10 mouse cellular contexts compared by ENCODE assay signal in genomic region chr15:99076011-99076410, GRCm38 (mm10). TPM values are rescaled to one million over a fixed set of nuclear protein-coding genes. Genes with fewer than 3 reads are reported as not detected.
DNase-seq lines count a peak whose midpoint lies in the region; ATAC-seq and TF ChIP-seq lines count a peak whose summit lies in the region.
"Not testable (repeated sequence)": the region's sequence is repeated elsewhere in the genome, so short reads cannot be mapped to it uniquely, and the experiment has no call there.
"Had no signal": no experiment of that assay in that cellular context is flagged by ENCODE, and none has a peak within 500 bp of the region (broad histone marks: within the 10 kb centered on the region; RNA-seq: fewer than 3 reads in every experiment).

No protein-coding gene starts in this region.

- DNase-seq in forebrain, embryonic 14.5 days (ENCODE audit: low spot score); limb, embryonic 14.5 days (ENCODE audit: low spot score); neural tube, embryonic 11.5 days (ENCODE audit: low spot score): not testable (repeated sequence)

- TF ChIP-seq POLR2A in limb, embryonic 14.5 days (IDR thresholded peaks at IDR 0.05; ENCODE audit: borderline replicate concordance, extremely low read depth, insufficient read depth, insufficient read length), result not testable (repeated sequence)

- H3K27ac ChIP-seq in embryonic facial prominence, embryonic 12.5 days; forebrain, embryonic 14.5 days (ENCODE audit: low read depth, low read length); heart, embryonic 16.5 days (ENCODE audit: low read length); intestine, embryonic 16.5 days (ENCODE audit: low read length); limb, embryonic 14.5 days (replicated peaks; ENCODE audit: low read depth, low read length); lung, embryonic 15.5 days; neural tube, embryonic 11.5 days (ENCODE audit: low read depth, low read length): not testable (repeated sequence)

- peak overlapping the region; percentile 73 for H3K4me2 ChIP-seq in embryonic facial prominence, embryonic 12.5 days (replicated peaks)
- peak overlapping the region; percentile 92 for H3K4me2 ChIP-seq in forebrain, embryonic 14.5 days (ENCODE audit: low read length)
- H3K4me2 ChIP-seq in heart, embryonic 16.5 days (ENCODE audit: low read depth, low read length), result peak overlapping the region; percentile 96
- H3K4me2 ChIP-seq in intestine, embryonic 16.5 days (ENCODE audit: low read depth, low read length), result peak overlapping the region; percentile 85
- peak overlapping the region; percentile 85 for H3K4me2 ChIP-seq in limb, embryonic 14.5 days (replicated peaks; ENCODE audit: low read depth, low read length, severe bottlenecking)
- H3K4me2 ChIP-seq in lung, embryonic 15.5 days, result peak overlapping the region; percentile 82
- peak overlapping the region; percentile 75 for H3K4me2 ChIP-seq in neural tube, embryonic 11.5 days (ENCODE audit: low read depth)

- H3ac ChIP-seq in C2C12 (ENCODE audit: control insufficient read depth, insufficient read length, low read depth), result peak overlapping the region; percentile 82

- not testable (repeated sequence) for TF ChIP-seq CTCF in C2C12 (IDR thresholded peaks at IDR 0.05; ENCODE audit: control insufficient read depth, insufficient read depth, insufficient read length)

- H3K36me3 ChIP-seq in C2C12 (ENCODE audit: control insufficient read depth, insufficient read depth), result peaks cover 46% of the 10 kb centered on the region
- H3K36me3 ChIP-seq in embryonic facial prominence, embryonic 12.5 days, result peaks cover 34% of the 10 kb centered on the region
- H3K36me3 ChIP-seq in forebrain, embryonic 14.5 days (ENCODE audit: control insufficient read depth, insufficient read depth, low read length), result peaks cover 19% of the 10 kb centered on the region
- H3K36me3 ChIP-seq in heart, embryonic 16.5 days (ENCODE audit: control insufficient read depth, insufficient read depth), result peaks cover 14% of the 10 kb centered on the region
- peaks cover 12% of the 10 kb centered on the region for H3K36me3 ChIP-seq in intestine, embryonic 16.5 days (ENCODE audit: control insufficient read depth, insufficient read depth, low read length)
- H3K36me3 ChIP-seq in limb, embryonic 14.5 days (ENCODE audit: control insufficient read depth, insufficient read depth, low read length), result peaks cover 21% of the 10 kb centered on the region
- H3K36me3 ChIP-seq in lung, embryonic 15.5 days, result peaks cover 33% of the 10 kb centered on the region
- H3K36me3 ChIP-seq in neural tube, embryonic 11.5 days (ENCODE audit: control insufficient read depth, insufficient read depth, low read length), result not testable (repeated sequence)

- not testable (repeated sequence) for H3K9me3 ChIP-seq in embryonic facial prominence, embryonic 12.5 days; forebrain, embryonic 14.5 days (replicated peaks; ENCODE audit: control insufficient read depth, low read length); heart, embryonic 16.5 days (replicated peaks; ENCODE audit: control insufficient read depth, low read length); intestine, embryonic 16.5 days (ENCODE audit: control insufficient read depth, low read length); limb, embryonic 14.5 days (ENCODE audit: control insufficient read depth, low read length); lung, embryonic 15.5 days; neural tube, embryonic 11.5 days (ENCODE audit: control insufficient read depth, low read length)

- H3K27me3 ChIP-seq in C2C12 (ENCODE audit: control insufficient read depth, insufficient read depth, insufficient read length); embryonic facial prominence, embryonic 12.5 days; forebrain, embryonic 14.5 days (replicated peaks; ENCODE audit: control insufficient read depth, insufficient read depth, low read length); heart, embryonic 16.5 days (ENCODE audit: control insufficient read depth, insufficient read depth, low read length); intestine, embryonic 16.5 days (replicated peaks; ENCODE audit: control insufficient read depth, insufficient read depth, low read length); limb, embryonic 14.5 days (ENCODE audit: control insufficient read depth, insufficient read depth, low read length); lung, embryonic 15.5 days; neural tube, embryonic 11.5 days (ENCODE audit: control insufficient read depth, insufficient read depth, low read length): not testable (repeated sequence)

- not testable (repeated sequence) for ATAC-seq in embryonic facial prominence, embryonic 12.5 days (ENCODE audit: insufficient number of reproducible peaks, insufficient read depth, low FRiP score, low TSS enrichment); forebrain, embryonic 14.5 days; heart, embryonic 16.5 days (replicated peaks; ENCODE audit: extremely low read depth, insufficient read depth, low FRiP score); intestine, embryonic 16.5 days; limb, embryonic 14.5 days (ENCODE audit: low FRiP score, low read depth); lung, embryonic 15.5 days (ENCODE audit: borderline replicate concordance, extremely low read depth, low FRiP score, low TSS enrichment); neural tube, embryonic 11.5 days (ENCODE audit: insufficient read depth, low FRiP score, low TSS enrichment)

- H3K79me2 ChIP-seq in C2C12 (ENCODE audit: control insufficient read depth, insufficient read depth), result peaks cover 42% of the 10 kb centered on the region

- 95% methylated on average over 3 of the region's 3 CpGs for WGBS in embryonic facial prominence, embryonic 12.5 days
- 94% methylated on average over 3 of the region's 3 CpGs for WGBS in forebrain, embryonic 14.5 days
- 96% methylated on average over 3 of the region's 3 CpGs for WGBS in heart, embryonic 16.5 days
- WGBS in intestine, embryonic 16.5 days, result 97% methylated on average over 3 of the region's 3 CpGs
- 99% methylated on average over 3 of the region's 3 CpGs for WGBS in limb, embryonic 14.5 days
- WGBS in lung, embryonic 15.5 days, result 93% methylated on average over 3 of the region's 3 CpGs
- WGBS in neural tube, embryonic 11.5 days, result 98% methylated on average over 3 of the region's 3 CpGs

- H3K4me3 ChIP-seq in C2C12 (ENCODE audit: insufficient read depth, poor library complexity, severe bottlenecking), result peak overlapping the region; percentile 76
- peak overlapping the region; percentile 59; the same call in 1 of the 2 replicates for H3K4me3 ChIP-seq in embryonic facial prominence, embryonic 12.5 days
- peak overlapping the region; percentile 48; the same call in 1 of the 2 replicates for H3K4me3 ChIP-seq in forebrain, embryonic 14.5 days (ENCODE audit: low read depth, low read length)
- H3K4me3 ChIP-seq in heart, embryonic 16.5 days (ENCODE audit: low read length), result peak overlapping the region; percentile 66
- H3K4me3 ChIP-seq in intestine, embryonic 16.5 days (ENCODE audit: low read length), result peak overlapping the region; percentile 79; the same call in 1 of the 2 replicates
- not testable (repeated sequence) for H3K4me3 ChIP-seq in limb, embryonic 14.5 days (replicated peaks; ENCODE audit: low read length); neural tube, embryonic 11.5 days (ENCODE audit: low read depth, low read length)
- peak overlapping the region; percentile 61 for H3K4me3 ChIP-seq in lung, embryonic 15.5 days

- H3K4me1 ChIP-seq in embryonic facial prominence, embryonic 12.5 days, result peaks cover 28% of the 10 kb centered on the region
- H3K4me1 ChIP-seq in forebrain, embryonic 14.5 days (ENCODE audit: control insufficient read depth, insufficient read depth, low read length), result peaks cover 13% of the 10 kb centered on the region
- H3K4me1 ChIP-seq in heart, embryonic 16.5 days (ENCODE audit: control insufficient read depth, insufficient read depth, low read length), result peaks cover 20% of the 10 kb centered on the region
- peaks cover 22% of the 10 kb centered on the region for H3K4me1 ChIP-seq in intestine, embryonic 16.5 days (ENCODE audit: control insufficient read depth, insufficient read depth, low read length)
- peaks cover 13% of the 10 kb centered on the region for H3K4me1 ChIP-seq in limb, embryonic 14.5 days (ENCODE audit: control insufficient read depth, insufficient read depth, low read length)
- H3K4me1 ChIP-seq in lung, embryonic 15.5 days, result peaks cover 27% of the 10 kb centered on the region
- H3K4me1 ChIP-seq in neural tube, embryonic 11.5 days (ENCODE audit: control insufficient read depth, insufficient read depth, low read length), result peaks cover 11% of the 10 kb centered on the region

- peaks cover 20% of the 10 kb centered on the region for H3K79me3 ChIP-seq in C2C12 (ENCODE audit: low read depth)

- 0 out of 2 replicates have a peak overlapping the region, but pooled peaks have one; percentile 70 for H3K9ac ChIP-seq in embryonic facial prominence, embryonic 12.5 days
- not testable (repeated sequence) for H3K9ac ChIP-seq in forebrain, embryonic 14.5 days (ENCODE audit: low read length); heart, embryonic 16.5 days (ENCODE audit: low read length); lung, embryonic 15.5 days; neural tube, embryonic 11.5 days (ENCODE audit: low read length)
- H3K9ac ChIP-seq in intestine, embryonic 16.5 days (ENCODE audit: low read depth, low read length), result peak overlapping the region; percentile 76; the same call in 1 of the 2 replicates
- 0 out of 2 replicates have a peak overlapping the region, but pooled peaks have one; percentile 70 for H3K9ac ChIP-seq in limb, embryonic 14.5 days (ENCODE audit: low read depth, low read length, severe bottlenecking)

RNA-seq across cellular contexts. Expression of gene Troap, which starts 1.6 kb away (rescaled TPM):
- 49.0 TPM for polyA plus RNA-seq in C2C12 (2012; fragmentation: generic; extraction: Trizol)
- 38.5 and 39.0 TPM in 2 replicates for polyA plus RNA-seq in embryonic facial prominence, embryonic 12.5 days (2016; fragmentation: Nextera tagmentation; extraction: Ambion mirVana)
- polyA plus RNA-seq in forebrain, embryonic 14.5 days (2014; fragmentation: Nextera tagmentation; extraction: Ambion mirVana), result 11.0 and 13.6 TPM in 2 replicates
- polyA plus RNA-seq in heart, embryonic 16.5 days (2015; fragmentation: Nextera tagmentation; extraction: Ambion mirVana), result 27.8 and 29.4 TPM in 2 replicates
- polyA plus RNA-seq in intestine, embryonic 16.5 days (2015; fragmentation: Nextera tagmentation; extraction: Ambion mirVana), result 20.2 and 25.4 TPM in 2 replicates
- 41.5 and 51.3 TPM in 2 replicates for polyA plus RNA-seq in limb, embryonic 14.5 days (2012; rRNA removed)
- polyA plus RNA-seq in limb, embryonic 14.5 days (2014; fragmentation: Nextera tagmentation; extraction: Ambion mirVana), result 20.3 and 22.1 TPM in 2 replicates
- polyA plus RNA-seq in lung, embryonic 15.5 days (2015; fragmentation: Nextera tagmentation; extraction: Ambion mirVana), result 35.4 and 41.9 TPM in 2 replicates
- polyA plus RNA-seq in neural tube, embryonic 11.5 days (2014; fragmentation: Nextera tagmentation; extraction: Ambion mirVana), result 23.3 and 25.9 TPM in 2 replicates

RNA-seq across cellular contexts. Expression of gene C1ql4, which starts 11.6 kb away (rescaled TPM):
- 0.07 TPM for polyA plus RNA-seq in C2C12 (2012; fragmentation: generic; extraction: Trizol)
- polyA plus RNA-seq in embryonic facial prominence, embryonic 12.5 days (2016; fragmentation: Nextera tagmentation; extraction: Ambion mirVana), result 0.42 and 0.46 TPM in 2 replicates
- polyA plus RNA-seq in forebrain, embryonic 14.5 days (2014; fragmentation: Nextera tagmentation; extraction: Ambion mirVana), result not detected in 2 replicates
- polyA plus RNA-seq in heart, embryonic 16.5 days (2015; fragmentation: Nextera tagmentation; extraction: Ambion mirVana), result 0.12 and 0.16 TPM in 2 replicates
- polyA plus RNA-seq in intestine, embryonic 16.5 days (2015; fragmentation: Nextera tagmentation; extraction: Ambion mirVana), result 0.09 and 0.17 TPM in 2 replicates
- polyA plus RNA-seq in limb, embryonic 14.5 days (2012; rRNA removed), result 0.13 TPM in 1 of 2 replicates, not detected in the other
- not detected in 2 replicates for polyA plus RNA-seq in limb, embryonic 14.5 days (2014; fragmentation: Nextera tagmentation; extraction: Ambion mirVana)
- not detected in 2 replicates for polyA plus RNA-seq in lung, embryonic 15.5 days (2015; fragmentation: Nextera tagmentation; extraction: Ambion mirVana)
- polyA plus RNA-seq in neural tube, embryonic 11.5 days (2014; fragmentation: Nextera tagmentation; extraction: Ambion mirVana), result 3.0 and 3.2 TPM in 2 replicates
- polyA plus RNA-seq: adrenal gland, adult 2 months; cortical plate, adult 2 months had no signal

RNA-seq across cellular contexts. Expression of gene Dnajc22, which starts 17.0 kb away (rescaled TPM):
- 0.74 TPM for polyA plus RNA-seq in C2C12 (2012; fragmentation: generic; extraction: Trizol)
- polyA plus RNA-seq in embryonic facial prominence, embryonic 12.5 days (2016; fragmentation: Nextera tagmentation; extraction: Ambion mirVana), result 0.70 and 0.75 TPM in 2 replicates
- polyA plus RNA-seq in forebrain, embryonic 14.5 days (2014; fragmentation: Nextera tagmentation; extraction: Ambion mirVana), result 0.14 and 0.36 TPM in 2 replicates
- polyA plus RNA-seq in heart, embryonic 16.5 days (2015; fragmentation: Nextera tagmentation; extraction: Ambion mirVana), result 0.43 and 0.52 TPM in 2 replicates
- 45.0 and 45.4 TPM in 2 replicates for polyA plus RNA-seq in intestine, embryonic 16.5 days (2015; fragmentation: Nextera tagmentation; extraction: Ambion mirVana)
- polyA plus RNA-seq in limb, embryonic 14.5 days (2012; rRNA removed), result 0.87 and 1.7 TPM in 2 replicates
- polyA plus RNA-seq in limb, embryonic 14.5 days (2014; fragmentation: Nextera tagmentation; extraction: Ambion mirVana), result 0.11 and 0.37 TPM in 2 replicates
- polyA plus RNA-seq in lung, embryonic 15.5 days (2015; fragmentation: Nextera tagmentation; extraction: Ambion mirVana), result 1.7 and 1.9 TPM in 2 replicates
- 0.19 and 0.41 TPM in 2 replicates for polyA plus RNA-seq in neural tube, embryonic 11.5 days (2014; fragmentation: Nextera tagmentation; extraction: Ambion mirVana)

RNA-seq across cellular contexts. Expression of gene Prph, which starts 21.0 kb away (rescaled TPM):
- 1.3 TPM for polyA plus RNA-seq in C2C12 (2012; fragmentation: generic; extraction: Trizol)
- 35.6 and 50.9 TPM in 2 replicates for polyA plus RNA-seq in embryonic facial prominence, embryonic 12.5 days (2016; fragmentation: Nextera tagmentation; extraction: Ambion mirVana)
- 0.84 and 1.0 TPM in 2 replicates for polyA plus RNA-seq in forebrain, embryonic 14.5 days (2014; fragmentation: Nextera tagmentation; extraction: Ambion mirVana)
- 1.4 and 2.4 TPM in 2 replicates for polyA plus RNA-seq in heart, embryonic 16.5 days (2015; fragmentation: Nextera tagmentation; extraction: Ambion mirVana)
- 35.0 and 38.4 TPM in 2 replicates for polyA plus RNA-seq in intestine, embryonic 16.5 days (2015; fragmentation: Nextera tagmentation; extraction: Ambion mirVana)
- 2.7 and 4.2 TPM in 2 replicates for polyA plus RNA-seq in limb, embryonic 14.5 days (2012; rRNA removed)
- polyA plus RNA-seq in limb, embryonic 14.5 days (2014; fragmentation: Nextera tagmentation; extraction: Ambion mirVana), result 1.3 and 1.7 TPM in 2 replicates
- 3.1 and 6.8 TPM in 2 replicates for polyA plus RNA-seq in lung, embryonic 15.5 days (2015; fragmentation: Nextera tagmentation; extraction: Ambion mirVana)
- polyA plus RNA-seq in neural tube, embryonic 11.5 days (2014; fragmentation: Nextera tagmentation; extraction: Ambion mirVana), result 38.7 and 54.0 TPM in 2 replicates

RNA-seq across cellular contexts. Expression of gene Tuba1c, which starts 46.3 kb away (rescaled TPM):
- polyA plus RNA-seq in C2C12 (2012; fragmentation: generic; extraction: Trizol), result 976 TPM
- 98.8 and 103 TPM in 2 replicates for polyA plus RNA-seq in embryonic facial prominence, embryonic 12.5 days (2016; fragmentation: Nextera tagmentation; extraction: Ambion mirVana)
- polyA plus RNA-seq in forebrain, embryonic 14.5 days (2014; fragmentation: Nextera tagmentation; extraction: Ambion mirVana), result 56.7 and 93.1 TPM in 2 replicates
- polyA plus RNA-seq in heart, embryonic 16.5 days (2015; fragmentation: Nextera tagmentation; extraction: Ambion mirVana), result 130 and 149 TPM in 2 replicates
- polyA plus RNA-seq in intestine, embryonic 16.5 days (2015; fragmentation: Nextera tagmentation; extraction: Ambion mirVana), result 295 and 311 TPM in 2 replicates
- polyA plus RNA-seq in limb, embryonic 14.5 days (2012; rRNA removed), result 192 and 293 TPM in 2 replicates
- polyA plus RNA-seq in limb, embryonic 14.5 days (2014; fragmentation: Nextera tagmentation; extraction: Ambion mirVana), result 150 and 162 TPM in 2 replicates
- polyA plus RNA-seq in lung, embryonic 15.5 days (2015; fragmentation: Nextera tagmentation; extraction: Ambion mirVana), result 211 and 224 TPM in 2 replicates
- 109 and 112 TPM in 2 replicates for polyA plus RNA-seq in neural tube, embryonic 11.5 days (2014; fragmentation: Nextera tagmentation; extraction: Ambion mirVana)

Comparison
In these comparisons a context has a peak if more than half of its experiments do, and no peak if none do; other contexts are left out.
1. RNA of gene Dnajc22, which starts 17.0 kb away (polyA plus RNA-seq): 45.0 to 45.4 TPM in intestine, embryonic 16.5 days; 1.7 to 1.9 TPM in lung, embryonic 15.5 days, 0.11 to 1.7 TPM in limb, embryonic 14.5 days, 0.74 TPM in C2C12 (single experiment), 0.70 to 0.75 TPM in embryonic facial prominence, embryonic 12.5 days, 0.43 to 0.52 TPM in heart, embryonic 16.5 days, 0.14 to 0.36 TPM in forebrain, embryonic 14.5 days and 0.19 to 0.41 TPM in neural tube, embryonic 11.5 days; every median in the first group is over 10 times any median in the second.
2. Peak in every context shown above with its lines, with median percentiles within 50 percentile points of each other: H3K4me2 ChIP-seq.